Mouse (Mus musculus): ENCODE results near the gene Chat. TPM values are rescaled to one million over a fixed set of nuclear protein-coding genes. Genes with fewer than 3 reads are reported as not detected.

Chat gene
- polyA plus RNA-seq (2015; fragmentation: Nextera tagmentation; extraction: Ambion mirVana) = 0.05 TPM in 1 of 2 replicates, not detected in the other

GRCm38 (mm10) chr14:32465889-32466288 lies at the start of gene Chat:
Gene Chat, minus strand, starts transcription at chr14:32465989.
- DNase-seq (ENCODE audit: low spot score) = no peak

- peak; percentile 95 for DNase-seq (ENCODE audit: low spot score)
Measured at GRCm38 (mm10) chr14:32513336-32514032, 47.7 kb upstream of the Chat start, which contains the start of gene Ercc6. Gene Ercc6, plus strand, starts transcription at chr14:32513521.

DNA sequence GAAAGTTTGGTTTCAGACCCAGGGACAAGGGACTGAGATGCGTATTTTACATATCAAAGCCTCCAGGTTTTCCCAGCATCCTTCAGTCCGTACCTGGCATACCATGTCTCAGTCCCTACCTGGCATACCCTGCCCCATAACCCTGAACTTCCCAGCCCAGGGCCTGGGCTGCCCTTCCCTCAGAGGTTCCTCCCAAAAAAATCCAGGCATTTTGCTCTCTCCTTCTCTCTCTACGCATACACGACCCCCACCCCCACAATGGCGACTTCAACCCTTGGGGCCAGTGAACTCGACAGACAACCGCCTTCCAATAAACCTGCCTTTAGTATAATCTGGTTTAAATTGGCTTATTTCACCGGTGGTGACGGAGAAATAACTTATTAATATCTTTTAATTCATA lies 47.1 kb upstream of the Chat start:
- DNase-seq (ENCODE audit: low spot score) = no peak

DNA sequence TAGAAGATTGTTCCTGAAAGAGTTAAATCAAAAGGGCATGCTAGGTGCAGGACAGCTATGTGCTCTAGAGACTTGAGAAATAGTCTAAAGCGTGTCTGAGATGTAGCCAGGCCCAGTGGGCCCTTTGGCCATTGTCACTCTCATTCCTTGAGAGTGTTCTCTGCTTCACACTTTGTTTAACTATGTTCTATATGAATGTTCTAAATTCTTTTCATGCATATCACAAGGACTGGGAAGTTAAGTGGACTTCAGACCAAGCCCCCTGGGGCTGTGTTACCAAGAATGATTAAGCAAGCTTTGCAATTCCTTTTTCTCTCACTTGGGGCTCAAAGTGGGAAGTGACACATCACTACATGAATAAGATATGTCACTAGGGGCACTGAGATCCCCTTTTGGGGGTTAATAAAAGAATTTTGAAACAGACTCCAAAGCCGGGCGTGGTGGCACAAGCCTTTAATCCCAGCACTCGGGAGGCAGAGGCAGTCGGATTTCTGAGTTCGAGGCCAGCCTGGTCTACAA lies 43.7 kb upstream of the Chat start:
- DNase-seq (ENCODE audit: low spot score) = no peak

DNA sequence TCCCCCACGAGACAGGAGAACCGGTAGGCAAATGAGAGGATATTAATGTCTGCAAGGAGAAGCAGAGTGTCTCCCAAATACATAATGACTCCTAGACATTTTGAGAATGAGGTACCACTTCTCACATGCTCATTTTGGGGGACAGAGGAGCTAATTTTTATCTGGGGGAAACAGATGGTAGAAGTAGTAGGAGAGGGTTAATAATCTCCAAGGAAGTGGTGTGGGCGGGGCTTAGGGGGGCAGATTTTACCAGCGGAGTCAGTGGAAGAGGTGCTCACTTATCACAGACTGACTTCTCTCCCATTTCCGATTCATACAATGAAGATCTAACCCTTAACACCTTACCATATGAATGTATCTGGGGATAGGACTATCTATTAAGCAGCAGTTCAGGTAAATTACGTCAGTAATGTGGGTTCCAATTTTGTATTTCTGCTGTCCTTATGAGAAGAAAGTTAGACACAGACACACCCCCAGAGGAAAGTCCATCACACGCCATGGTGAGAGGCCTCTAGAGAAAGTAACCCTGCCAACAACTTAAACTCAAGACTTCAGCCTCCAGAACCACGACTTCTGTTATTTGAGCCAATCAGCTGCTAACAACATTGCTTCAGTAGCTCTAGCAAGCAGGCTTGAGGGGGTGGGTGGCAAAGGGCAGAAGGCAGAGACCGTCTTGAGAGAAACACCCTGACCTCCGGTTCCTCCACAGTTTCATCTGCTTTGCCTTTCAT lies 42.5 kb upstream of the Chat start:
- no peak for DNase-seq (ENCODE audit: low spot score)

DNA sequence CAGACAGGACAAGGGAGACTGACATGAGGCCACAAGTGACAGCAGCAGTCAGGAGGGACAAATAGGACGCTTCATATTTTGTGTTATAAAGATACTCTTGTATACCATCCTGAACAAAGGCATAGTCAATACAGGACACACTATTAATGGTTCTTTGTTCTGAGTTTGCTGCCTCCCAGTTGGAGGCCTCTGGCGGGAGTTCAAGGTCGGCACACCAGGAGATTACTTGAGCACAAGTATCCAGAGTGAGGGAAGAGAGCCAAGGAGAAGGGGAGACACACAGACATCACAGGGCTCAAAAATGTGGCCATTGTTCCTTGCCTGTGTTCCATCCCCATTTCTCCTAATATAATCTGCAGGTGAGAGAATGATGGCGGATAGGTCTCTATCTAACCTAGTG lies 41.4 kb upstream of the Chat start:
- DNase-seq (ENCODE audit: low spot score) = no peak

- no peak for DNase-seq (ENCODE audit: low spot score)
Measured at GRCm38 (mm10) chr14:32506329-32506728, 40.5 kb upstream of the Chat start.

DNA sequence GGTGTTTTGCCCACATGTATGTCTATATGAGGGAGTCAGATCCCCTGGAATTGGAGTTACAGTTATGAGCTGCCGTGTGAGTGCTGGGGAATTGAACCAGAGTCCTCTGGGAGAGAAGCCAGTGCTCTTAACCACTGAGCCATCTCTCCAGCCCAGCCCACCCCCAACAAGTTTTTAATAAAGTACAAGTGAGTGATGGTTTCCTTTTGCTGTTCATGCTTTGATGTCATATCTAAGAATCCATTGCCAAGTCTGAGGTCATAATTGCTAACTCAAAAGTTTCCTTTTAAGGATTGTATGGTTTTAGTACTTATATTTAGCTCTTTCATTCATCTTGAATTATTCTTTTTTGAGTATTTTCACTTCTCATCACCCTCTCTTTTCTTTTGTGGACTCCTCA lies 38.1 kb upstream of the Chat start:
- no peak for DNase-seq (ENCODE audit: low spot score)

GRCm38 (mm10) chr14:32502764-32503688 lies 37.2 kb upstream of the Chat start:
- no peak for DNase-seq (ENCODE audit: low spot score)

DNA sequence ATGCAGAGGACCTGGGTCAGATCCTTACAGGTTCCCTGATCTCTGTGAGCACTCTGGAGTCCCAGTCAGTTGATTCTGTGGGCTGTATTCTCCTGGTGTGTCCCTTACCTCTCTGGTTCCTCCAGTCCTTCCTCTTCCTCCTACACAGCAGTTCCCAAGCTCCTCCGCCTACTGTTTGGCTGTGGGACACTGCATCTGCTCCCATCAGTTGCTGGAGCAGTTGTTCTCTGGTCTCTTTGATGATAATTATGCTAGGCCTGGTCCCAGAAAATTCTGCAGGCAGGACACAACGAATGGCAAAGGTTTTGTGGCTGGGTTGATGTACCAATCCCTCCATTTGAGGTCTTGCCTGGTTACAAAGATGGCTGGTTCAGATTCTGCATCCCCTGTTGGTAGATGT lies 35.5 kb upstream of the Chat start:
- no peak for DNase-seq (ENCODE audit: low spot score)

DNA sequence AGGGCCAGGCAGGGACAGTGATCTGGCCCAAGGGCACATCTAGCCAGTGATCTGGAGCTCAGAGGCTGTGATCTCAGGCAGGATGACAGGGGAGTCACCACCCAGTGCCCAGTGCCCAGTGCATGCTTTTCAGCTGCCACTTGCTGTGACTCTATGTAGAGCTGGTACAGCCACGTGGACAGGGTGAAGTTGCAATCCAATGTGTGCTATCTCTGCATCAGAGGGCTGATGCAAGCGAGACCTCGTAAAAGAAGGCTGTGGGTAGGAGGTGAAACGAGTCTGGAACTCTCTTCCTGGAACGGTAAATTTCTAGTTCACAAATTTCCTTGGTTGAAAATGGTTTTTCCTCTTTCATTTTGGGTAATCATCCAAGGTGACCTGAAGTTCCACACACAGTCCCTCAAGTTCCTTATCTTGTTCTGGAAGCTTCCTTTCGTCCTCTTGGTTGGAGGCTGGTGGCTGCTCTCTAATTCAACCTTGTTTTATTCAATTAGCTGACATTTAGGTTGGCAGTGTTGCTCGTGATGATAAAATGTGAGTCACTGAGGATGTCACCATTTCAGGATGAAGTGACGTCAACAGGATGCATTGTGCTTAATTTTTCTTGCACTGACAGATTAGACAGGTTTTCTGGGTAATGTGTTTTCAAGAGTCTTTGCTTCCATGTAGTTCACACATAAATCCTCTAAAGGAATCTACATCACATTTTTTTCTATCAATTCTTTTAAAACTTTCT lies 30.5 kb upstream of the Chat start:
- DNase-seq (ENCODE audit: low spot score) = no peak

- no peak for DNase-seq (ENCODE audit: low spot score)
Measured at GRCm38 (mm10) chr14:32492521-32492920, 26.7 kb upstream of the Chat start.

GRCm38 (mm10) chr14:32482061-32482460 lies 16.3 kb upstream of the Chat start:
- DNase-seq (ENCODE audit: low spot score) = peak; percentile 63

- DNase-seq (ENCODE audit: low spot score) = no peak
Measured at GRCm38 (mm10) chr14:32477581-32477980, 11.8 kb upstream of the Chat start.

DNA sequence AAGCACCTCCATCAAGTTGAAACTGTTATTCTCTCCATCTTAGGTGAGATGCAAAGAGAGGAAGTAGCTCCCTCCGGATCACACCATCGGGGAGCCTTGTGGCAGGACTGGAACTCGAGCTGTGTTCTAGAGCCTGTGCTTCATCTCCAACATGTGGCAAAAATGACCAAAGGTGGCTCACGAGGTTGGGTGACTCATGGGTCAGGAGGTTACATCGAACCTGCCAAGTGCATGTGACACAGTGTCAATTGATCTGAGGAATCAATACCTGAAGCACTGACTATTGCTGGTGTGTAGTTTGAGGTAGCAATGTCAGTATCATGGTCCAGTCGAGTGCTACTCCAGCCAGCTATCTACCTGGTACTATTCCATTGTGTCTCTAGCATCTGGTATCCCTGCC lies 10.8 kb upstream of the Chat start:
- DNase-seq (ENCODE audit: low spot score) = no peak

DNA sequence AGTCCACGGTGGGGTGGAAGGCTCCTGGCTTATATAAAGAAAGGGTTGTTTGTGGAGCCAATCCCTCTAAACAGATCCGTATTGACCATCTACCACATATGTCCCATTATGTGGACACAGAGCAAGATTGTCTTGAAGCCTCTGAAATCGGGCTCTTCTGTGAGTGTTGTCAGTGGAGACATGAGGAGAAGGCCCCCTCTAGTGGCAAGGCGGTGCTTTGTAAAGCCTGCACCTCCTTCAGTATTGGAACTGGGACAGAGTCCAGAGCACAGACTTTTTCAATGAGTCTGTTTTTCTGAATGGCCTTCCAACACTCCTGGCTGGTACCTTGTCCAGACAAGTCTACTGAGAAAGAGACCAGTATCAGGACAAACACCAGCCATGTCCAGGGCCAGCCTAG lies 7.2 kb upstream of the Chat start:
- DNase-seq (ENCODE audit: low spot score) = peak; percentile 14

GRCm38 (mm10) chr14:32467606-32468005 lies 1.8 kb upstream of the Chat start:
- DNase-seq (ENCODE audit: low spot score) = no peak

DNA sequence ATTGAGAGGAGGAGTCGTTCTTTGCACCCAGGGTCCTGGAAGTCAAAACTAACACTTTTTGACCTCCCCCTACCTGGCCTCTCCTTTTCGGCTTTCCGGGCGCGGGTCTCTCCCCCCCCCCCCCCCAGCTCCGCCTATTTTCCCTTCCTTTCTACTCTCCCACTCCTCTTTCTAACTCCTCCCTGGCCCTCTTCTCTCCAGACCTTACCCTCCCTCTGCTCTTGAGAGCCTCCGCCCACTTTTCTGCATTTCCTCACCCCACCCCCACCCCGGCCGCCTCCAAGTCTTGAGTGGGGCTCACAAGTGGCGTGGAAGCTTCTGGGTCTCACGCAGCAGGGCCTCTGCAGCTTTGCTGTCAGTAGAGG lies 301 bp downstream of the Chat start:
- no peak for DNase-seq (ENCODE audit: low spot score)

DNA sequence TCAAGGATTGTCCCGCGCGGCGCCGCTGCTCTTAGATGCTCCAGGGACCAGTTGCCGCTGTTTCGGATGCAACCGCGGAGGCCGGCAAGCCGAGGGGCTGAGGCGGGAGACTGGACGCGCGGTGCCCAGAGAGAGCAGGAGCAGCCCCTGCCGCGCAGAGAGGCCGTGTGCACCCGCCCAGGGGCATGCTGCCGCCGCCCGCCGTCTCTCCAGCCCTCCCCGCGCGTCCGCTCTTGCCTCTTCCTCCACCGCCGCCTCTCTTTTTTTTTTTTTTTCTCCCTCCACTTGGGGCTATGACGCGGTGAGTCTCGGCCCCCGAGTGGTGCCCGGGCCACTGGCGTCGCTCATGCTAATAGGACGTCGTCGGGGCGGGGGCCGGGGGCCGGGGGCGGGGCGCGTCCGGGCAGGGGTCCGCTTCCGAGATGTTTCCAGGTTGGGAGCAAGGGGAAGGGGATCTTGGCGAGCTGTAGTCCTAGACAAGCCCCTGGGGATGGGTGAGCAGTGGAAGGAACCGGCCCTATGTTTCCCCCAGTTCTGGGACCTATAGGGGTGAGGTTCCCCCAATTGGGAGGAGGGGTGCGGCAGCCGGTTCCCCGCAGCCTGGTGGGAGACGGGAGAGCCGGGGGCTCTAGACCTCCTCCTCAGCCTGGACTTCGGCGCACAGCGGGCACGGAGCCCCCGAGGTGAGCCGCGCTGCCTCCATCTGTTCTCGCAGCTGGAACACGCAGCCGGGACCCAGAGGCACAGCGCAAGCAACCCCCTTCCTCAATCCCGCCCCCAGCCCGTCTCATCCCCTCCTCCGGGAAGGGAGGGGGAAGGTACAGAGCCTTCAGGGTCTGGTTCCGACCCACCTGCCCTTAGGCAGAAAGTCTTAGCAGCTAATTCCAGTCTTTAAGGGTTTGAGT lies 936 bp downstream of the Chat start, which contains the start of gene Slc18a3:
Gene Slc18a3 (minus strand): TSS at position 250 of the 905 bp plus-strand sequence.
- no peak for DNase-seq (ENCODE audit: low spot score)
